Mouse (Mus musculus) lung, adult 2 months (tissue): ENCODE measurements around the gene Mea1. TPM values are rescaled to one million over a fixed set of nuclear protein-coding genes. Genes with fewer than 3 reads are reported as not detected.

Source experiments
- DNase-seq: peaks from one replicate; pipeline ENCODE4 v3.0.0; 2022
- H3K4me1 ChIP-seq: fragments of 200-500 bp; 2 replicates; pipeline ENCODE4 v1.6.1; 2011; ENCODE audit warnings: low read length; ENCODE audit not compliant: control insufficient read depth, insufficient read depth
- H3K4me3 ChIP-seq: fragments of 200-500 bp; replicated peaks from 2 replicates; pipeline ENCODE3; 2011; ENCODE audit warnings: low read depth, mild to moderate bottlenecking, control low read depth, low read length; ENCODE audit errors: extremely low read depth
- CTCF ChIP-seq: fragments of 200-500 bp; IDR thresholded peaks from 2 replicates; pipeline ENCODE4 v1.5.1; 2011; ENCODE audit warnings: mild to moderate bottlenecking, low read length, control low read depth; ENCODE audit not compliant: insufficient read depth
- POLR2A ChIP-seq: fragments of 200-500 bp; IDR thresholded peaks from 2 replicates; pipeline ENCODE4 v1.6.1; 2011; ENCODE audit warnings: low read depth, mild to moderate bottlenecking, control low read depth, low read length, borderline replicate concordance; ENCODE audit errors: extremely low read depth
- WGBS: fragments of 180-500 bp; shearing (Covaris S2); methylation state at CpG from one replicate; pipeline ENCODE4 v1.1.7; 2018; 5-methylcytosine and 5-hydroxymethylcytosine counted together
- polyA plus RNA-seq: library from polyadenylated mRNA; depleted of rRNA; stranded (reverse); fragments of >200 nt; gene quantifications from 2 replicates; pipeline ENCODE4 v1.2.3, GENCODE M21; 2012; rRNA removed

Mea1 gene
- polyA plus RNA-seq: 48.2 and 55.7 TPM in 2 replicates

- Histone ChIP-seq H3K4me1 (peaks cover 8% of the 10 kb centered on the region), H3K4me3 (no peak within 1 kb of the TSS)
- no peak for TF ChIP-seq CTCF
- TF ChIP-seq POLR2A: no peak
- WGBS: 63% methylated on average over 9 of the region's 9 CpGs
- DNase-seq: peak; percentile 63
Measured at GRCm38 (mm10) chr17:46678416-46678815, at the start of gene Mea1. Gene Mea1 (plus strand): TSS chr17:46678793.

GRCm38 (mm10) chr17:46629685-46630441, 48.7 kb upstream of the Mea1 start:
- H3K4me1 ChIP-seq: 0 out of 2 replicates have a peak, but pooled peaks cover 2% of the 10 kb centered on the region
- peak overlapping the region; percentile 85 for H3K4me3 ChIP-seq
- TF ChIP-seq CTCF: no peak
- peak; percentile 48; the same call in 1 of the 2 replicates for TF ChIP-seq POLR2A
- WGBS: 26% methylated on average over 12 of the region's 12 CpGs
- DNase-seq: no peak

GRCm38 (mm10) chr17:46636831-46637523, 41.6 kb upstream of the Mea1 start:
- no peak overlapping the region for H3K4me3 ChIP-seq
- WGBS: 22% methylated on average over 15 of the region's 15 CpGs
- H3K4me1 ChIP-seq: peaks cover 3% of the 10 kb centered on the region; the same call in 1 of the 2 replicates
- TF ChIP-seq CTCF (peak; percentile 23), POLR2A (no peak)
- DNase-seq: no peak

DNA sequence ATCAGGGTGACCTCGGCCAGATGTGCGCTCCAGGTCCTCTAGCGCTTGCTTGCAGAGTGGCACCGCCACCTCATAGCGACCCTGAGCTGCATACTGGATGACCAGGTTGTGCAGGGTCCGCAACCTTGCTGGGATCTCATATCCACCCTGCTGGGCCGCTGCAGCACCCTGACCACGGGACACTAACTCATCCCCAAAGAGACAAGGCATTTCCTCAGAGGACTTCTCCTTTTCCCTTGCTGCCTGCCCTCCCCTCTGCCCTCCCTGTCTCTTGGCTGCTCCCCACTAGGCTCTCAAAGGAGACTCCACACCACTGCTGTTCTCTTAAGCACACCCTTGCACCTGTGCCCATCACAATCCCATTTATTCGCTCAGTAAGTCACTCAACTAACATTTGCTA, 38.7 kb upstream of the Mea1 start:
- Histone ChIP-seq H3K4me3 (no peak overlapping the region), H3K4me1 (peaks cover 9% of the 10 kb centered on the region)
- 78% methylated on average over 9 of the region's 9 CpGs for whole genome bisulfite sequencing
- TF ChIP-seq CTCF (no peak), POLR2A (no peak)
- no peak for DNase-seq

DNA sequence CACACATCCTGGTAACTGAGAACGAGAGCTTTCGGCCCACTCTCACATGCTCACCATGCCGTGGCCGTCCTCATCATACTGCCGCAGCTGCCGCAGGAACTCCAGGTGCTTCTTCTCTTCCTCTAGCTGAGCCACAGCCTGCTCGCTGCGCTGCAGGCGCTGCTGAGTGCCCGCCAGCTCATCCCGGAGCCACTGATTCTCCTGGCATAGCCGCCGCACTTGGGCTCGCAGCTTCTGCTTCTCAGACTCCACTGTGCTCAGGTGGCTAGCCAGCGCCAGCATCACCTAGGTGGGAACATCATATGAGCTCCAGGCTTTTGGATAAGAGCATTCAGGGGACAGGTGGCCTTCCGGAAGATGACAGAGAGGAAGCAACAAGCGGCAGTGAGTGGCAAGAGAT, 36.5 kb upstream of the Mea1 start:
- no peak for TF ChIP-seq POLR2A
- no peak for TF ChIP-seq CTCF
- 88% methylated on average over 17 of the region's 17 CpGs for WGBS
- H3K4me3 ChIP-seq: no peak overlapping the region
- no peak for DNase-seq
- peaks cover 11% of the 10 kb centered on the region for H3K4me1 ChIP-seq

GRCm38 (mm10) chr17:46644152-46644805, 34.3 kb upstream of the Mea1 start:
- TF ChIP-seq POLR2A: no peak
- no peak for TF ChIP-seq CTCF
- no peak for DNase-seq
- WGBS: 85% methylated on average over 12 of the region's 12 CpGs
- peaks cover 8% of the 10 kb centered on the region for H3K4me1 ChIP-seq
- H3K4me3 ChIP-seq: no peak overlapping the region

DNA sequence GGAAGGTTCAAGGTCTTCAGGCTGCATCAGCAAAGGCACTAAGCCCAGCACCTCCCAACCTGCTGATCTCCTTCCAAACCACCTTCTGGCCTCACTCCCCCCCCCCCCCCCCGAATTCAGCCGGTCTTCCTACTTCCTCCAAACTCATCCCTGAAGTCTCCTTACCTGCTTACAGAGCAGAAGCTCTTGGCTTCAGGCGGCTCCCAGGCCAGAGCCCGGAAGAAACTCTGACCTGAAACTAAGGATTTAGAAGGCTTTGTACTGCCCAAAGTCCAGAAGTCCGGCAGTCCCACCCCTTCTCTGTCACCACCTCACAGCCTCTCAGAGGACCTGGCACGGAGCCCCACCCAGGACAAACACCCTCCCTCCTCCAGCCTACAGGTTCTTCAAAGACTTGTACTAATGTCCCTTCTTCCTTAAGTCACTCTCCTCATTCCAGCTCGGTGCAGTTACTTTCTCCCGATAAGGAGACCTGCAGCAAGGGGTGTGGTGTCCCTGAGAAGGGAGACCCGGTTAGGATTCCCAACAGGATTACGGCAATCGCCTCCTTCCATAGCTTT, 33.6 kb upstream of the Mea1 start:
- DNase-seq: peak; percentile 75
- TF ChIP-seq POLR2A (peak; percentile 21; the same call in 1 of the 2 replicates), CTCF (no peak)
- 5% methylated on average over 11 of the region's 11 CpGs for WGBS
- H3K4me3 ChIP-seq: peak overlapping the region; percentile 90
- peaks cover 11% of the 10 kb centered on the region for H3K4me1 ChIP-seq

DNA sequence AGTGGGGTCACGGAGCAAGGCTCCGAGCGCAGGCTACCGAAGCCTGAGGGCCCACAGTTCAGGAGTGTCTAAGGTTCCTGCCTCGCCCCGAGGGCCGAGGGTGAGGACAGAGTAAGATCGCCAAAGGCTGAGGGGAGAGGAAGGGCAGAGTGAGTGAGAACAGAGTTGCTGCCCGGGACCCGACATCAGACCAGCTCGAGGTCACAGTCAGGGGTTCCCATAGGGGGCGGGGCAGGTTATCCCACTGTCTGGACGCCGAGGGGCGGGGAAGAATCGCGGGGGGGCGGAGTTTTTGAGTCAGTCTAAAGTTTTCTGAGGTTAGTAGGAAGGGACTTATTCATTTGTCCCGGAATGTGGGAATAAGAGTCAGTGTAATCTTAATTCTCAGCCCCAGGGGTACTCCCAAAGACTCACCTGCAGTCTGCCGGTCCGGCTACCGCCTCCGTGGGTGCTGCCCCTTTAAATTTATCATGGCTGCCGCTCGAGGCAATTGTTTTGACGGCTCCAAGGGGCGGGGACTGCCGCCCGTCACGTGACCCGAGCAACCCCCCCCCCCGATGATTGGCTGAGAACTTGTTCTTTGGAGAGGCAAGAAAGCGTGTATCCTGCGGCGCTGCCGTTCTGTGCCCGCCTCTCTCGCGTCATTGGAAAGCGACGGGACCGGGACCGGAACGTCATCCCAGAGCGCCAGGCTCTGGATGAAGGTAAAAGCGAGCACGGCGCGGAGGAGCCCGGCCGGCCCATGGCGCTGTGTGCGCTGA, 32.9 kb upstream of the Mea1 start, which contains the start of the genes Klc4 and Mrpl2:
Klc4 (minus strand) TSS at position 462 of the 761 bp plus-strand sequence.
Mrpl2 (plus strand) TSS at position 669 of the 761 bp plus-strand sequence.
- under 1% methylated on average over 53 of the region's 53 CpGs for WGBS
- Histone ChIP-seq H3K4me1 (peaks cover 12% of the 10 kb centered on the region), H3K4me3 (peak within 1 kb of the TSS; percentile 90)
- TF ChIP-seq POLR2A (peak; percentile 90), CTCF (no peak)
- peak; percentile 99 for DNase-seq
